Mouse (Mus musculus): Measurements from ENCODE around the gene Lrrc47. TPM values are rescaled to one million over a fixed set of nuclear protein-coding genes. Genes with fewer than 3 reads are reported as not detected.

Lrrc47 gene
- polyA plus RNA-seq (2015; fragmentation: Nextera tagmentation; extraction: Ambion mirVana) = 20.9 and 23.5 TPM in 2 replicates

GRCm38 (mm10) chr4:154011646-154012089, at the start of gene Lrrc47:
Lrrc47 (plus strand) TSS chr4:154011731.
- Histone ChIP-seq H3K27me3 (replicated peaks) (no peaks in the 10 kb centered on the region), H3K4me1 (peaks cover 19% of the 10 kb centered on the region), H3K4me3 (replicated peaks) (peak within 1 kb of the TSS; percentile 98), H3K27ac (peak within 1 kb of the TSS; percentile 40; the same call in 1 of the 2 replicates), H3K36me3 (peaks cover 16% of the 10 kb centered on the region), H3K9ac (peak within 1 kb of the TSS; percentile 97), H3K4me2 (peak within 1 kb of the TSS; percentile 91), H3K9me3 (no peaks in the 10 kb centered on the region)
- peak; percentile 95 for ATAC-seq (ENCODE audit: insufficient read depth, low FRiP score, low read depth)
- whole genome bisulfite sequencing = under 1% methylated on average over 56 of the region's 59 CpGs

GRCm38 (mm10) chr4:153962631-153963030, 48.9 kb upstream of the Lrrc47 start:
- Histone ChIP-seq H3K4me1 (peaks cover 8% of the 10 kb centered on the region; the same call in 1 of the 2 replicates), H3K9ac (no peak overlapping the region), H3K4me3 (replicated peaks) (no peak overlapping the region), H3K36me3 (peaks cover 40% of the 10 kb centered on the region), H3K27ac (no peak overlapping the region), H3K27me3 (replicated peaks) (no peaks in the 10 kb centered on the region), H3K4me2 (no peak overlapping the region), H3K9me3 (no peaks in the 10 kb centered on the region)
- WGBS = 74% methylated on average over 7 of the region's 7 CpGs
- no peak for ATAC-seq (ENCODE audit: insufficient read depth, low FRiP score, low read depth)

- 85% methylated on average over 5 of the region's 5 CpGs for WGBS
- H3K9me3 ChIP-seq = no peaks in the 10 kb centered on the region
- no peaks in the 10 kb centered on the region for H3K4me1 ChIP-seq
- H3K27ac ChIP-seq = no peak overlapping the region
- H3K9ac ChIP-seq = no peak overlapping the region
- H3K27me3 ChIP-seq (replicated peaks) = no peaks in the 10 kb centered on the region
- ATAC-seq (ENCODE audit: insufficient read depth, low FRiP score, low read depth) = no peak
- H3K4me3 ChIP-seq (replicated peaks) = no peak overlapping the region
- no peak overlapping the region for H3K4me2 ChIP-seq
- H3K36me3 ChIP-seq = peaks cover 37% of the 10 kb centered on the region
Observed at GRCm38 (mm10) chr4:153966651-153967050, 44.9 kb upstream of the Lrrc47 start.

- H3K36me3 ChIP-seq = peaks cover 30% of the 10 kb centered on the region
- 90% methylated on average over 2 of the region's 2 CpGs for WGBS
- H3K4me1 ChIP-seq = no peaks in the 10 kb centered on the region
- H3K9ac ChIP-seq = no peak overlapping the region
- H3K27me3 ChIP-seq (replicated peaks) = no peaks in the 10 kb centered on the region
- no peak overlapping the region for H3K4me3 ChIP-seq (replicated peaks)
- no peak overlapping the region for H3K4me2 ChIP-seq
- no peak for ATAC-seq (ENCODE audit: insufficient read depth, low FRiP score, low read depth)
- no peaks in the 10 kb centered on the region for H3K9me3 ChIP-seq
- H3K27ac ChIP-seq = no peak overlapping the region
Observed at GRCm38 (mm10) chr4:153967556-153967955, 44.0 kb upstream of the Lrrc47 start.

- H3K27me3 ChIP-seq (replicated peaks) = no peaks in the 10 kb centered on the region
- H3K4me1 ChIP-seq = no peaks in the 10 kb centered on the region
- H3K9me3 ChIP-seq = no peaks in the 10 kb centered on the region
- peaks cover 27% of the 10 kb centered on the region for H3K36me3 ChIP-seq
- WGBS = 83% methylated on average over 2 of the region's 2 CpGs
- no peak overlapping the region for H3K27ac ChIP-seq
- no peak overlapping the region for H3K4me2 ChIP-seq
- no peak overlapping the region for H3K4me3 ChIP-seq (replicated peaks)
- ATAC-seq (ENCODE audit: insufficient read depth, low FRiP score, low read depth) = no peak
- H3K9ac ChIP-seq = no peak overlapping the region
Observed at GRCm38 (mm10) chr4:153968063-153968462, 43.5 kb upstream of the Lrrc47 start.

GRCm38 (mm10) chr4:153974431-153975291, 36.9 kb upstream of the Lrrc47 start, which contains the start of the genes Dffb and Cep104:
Dffb (minus strand) TSS chr4:153975126.
Cep104 (plus strand) TSS chr4:153975194.
- no peaks in the 10 kb centered on the region for H3K27me3 ChIP-seq (replicated peaks)
- peak; percentile 98 for ATAC-seq (ENCODE audit: insufficient read depth, low FRiP score, low read depth)
- WGBS = under 1% methylated on average over 68 of the region's 68 CpGs
- H3K27ac ChIP-seq = peak within 1 kb of the TSS; percentile 51; the same call in 1 of the 2 replicates
- H3K36me3 ChIP-seq = peaks cover 8% of the 10 kb centered on the region
- peaks cover 13% of the 10 kb centered on the region for H3K4me1 ChIP-seq
- H3K4me3 ChIP-seq (replicated peaks) = peak within 1 kb of the TSS; percentile 98
- H3K4me2 ChIP-seq = peak within 1 kb of the TSS; percentile 94
- no peaks in the 10 kb centered on the region for H3K9me3 ChIP-seq
- H3K9ac ChIP-seq = peak within 1 kb of the TSS; percentile 85

GRCm38 (mm10) chr4:153975292-153975662, 36.3 kb upstream of the Lrrc47 start:
- no peak for ATAC-seq (ENCODE audit: insufficient read depth, low FRiP score, low read depth)
- Histone ChIP-seq H3K27me3 (replicated peaks) (no peaks in the 10 kb centered on the region), H3K9me3 (no peaks in the 10 kb centered on the region), H3K36me3 (peaks cover 14% of the 10 kb centered on the region), H3K4me1 (peaks cover 13% of the 10 kb centered on the region), H3K9ac (peak overlapping the region; percentile 85), H3K27ac (0 out of 2 replicates have a peak overlapping the region, but pooled peaks have one; percentile 51), H3K4me2 (peak overlapping the region; percentile 94), H3K4me3 (replicated peaks) (peak overlapping the region; percentile 98)
- under 1% methylated on average over 33 of the region's 33 CpGs for WGBS

- no peak for ATAC-seq (ENCODE audit: insufficient read depth, low FRiP score, low read depth)
Observed at GRCm38 (mm10) chr4:153975768-153976167, 35.8 kb upstream of the Lrrc47 start.

GRCm38 (mm10) chr4:153979243-153979642, 32.3 kb upstream of the Lrrc47 start:
- peaks cover 36% of the 10 kb centered on the region for H3K36me3 ChIP-seq
- no peak overlapping the region for H3K4me2 ChIP-seq
- 89% methylated on average over 10 of the region's 10 CpGs for WGBS
- no peaks in the 10 kb centered on the region for H3K27me3 ChIP-seq (replicated peaks)
- no peak overlapping the region for H3K9ac ChIP-seq
- no peak overlapping the region for H3K4me3 ChIP-seq (replicated peaks)
- no peaks in the 10 kb centered on the region for H3K9me3 ChIP-seq
- H3K27ac ChIP-seq = no peak overlapping the region
- ATAC-seq (ENCODE audit: insufficient read depth, low FRiP score, low read depth) = no peak
- H3K4me1 ChIP-seq = peaks cover 13% of the 10 kb centered on the region

More at GRCm38 (mm10) chr4:153975768-153976167, 35.8 kb upstream of the Lrrc47 start:
- Histone ChIP-seq H3K4me2 (peak overlapping the region; percentile 94), H3K4me1 (peaks cover 13% of the 10 kb centered on the region), H3K27ac (no peak overlapping the region), H3K4me3 (replicated peaks) (peak overlapping the region; percentile 98), H3K36me3 (peaks cover 16% of the 10 kb centered on the region), H3K9ac (peak overlapping the region; percentile 85; the same call in 1 of the 2 replicates), H3K27me3 (replicated peaks) (no peaks in the 10 kb centered on the region), H3K9me3 (no peaks in the 10 kb centered on the region)
- 35% methylated on average over 6 of the region's 6 CpGs for WGBS

- Histone ChIP-seq H3K4me3 (replicated peaks) (no peak overlapping the region), H3K4me1 (peaks cover 13% of the 10 kb centered on the region), H3K9ac (no peak overlapping the region), H3K36me3 (peaks cover 47% of the 10 kb centered on the region), H3K27ac (no peak overlapping the region), H3K9me3 (no peaks in the 10 kb centered on the region), H3K4me2 (no peak overlapping the region), H3K27me3 (replicated peaks) (no peaks in the 10 kb centered on the region)
- WGBS = 89% methylated on average over 11 of the region's 11 CpGs
- no peak for ATAC-seq (ENCODE audit: insufficient read depth, low FRiP score, low read depth)
Observed at GRCm38 (mm10) chr4:153980470-153980869, 31.1 kb upstream of the Lrrc47 start.

- Histone ChIP-seq H3K4me1 (no peaks in the 10 kb centered on the region), H3K9ac (no peak overlapping the region), H3K4me3 (replicated peaks) (no peak overlapping the region), H3K4me2 (no peak overlapping the region), H3K27ac (no peak overlapping the region), H3K27me3 (replicated peaks) (no peaks in the 10 kb centered on the region), H3K9me3 (no peaks in the 10 kb centered on the region), H3K36me3 (peaks cover 64% of the 10 kb centered on the region)
- no peak for ATAC-seq (ENCODE audit: insufficient read depth, low FRiP score, low read depth)
- 88% methylated on average over 10 of the region's 10 CpGs for WGBS
Observed at GRCm38 (mm10) chr4:153992715-153993114, 18.8 kb upstream of the Lrrc47 start.

GRCm38 (mm10) chr4:153993505-153993904, 18.0 kb upstream of the Lrrc47 start:
- ATAC-seq (ENCODE audit: insufficient read depth, low FRiP score, low read depth) = no peak
- WGBS = 86% methylated on average over 8 of the region's 8 CpGs
- H3K36me3 ChIP-seq = peaks cover 59% of the 10 kb centered on the region

More at GRCm38 (mm10) chr4:153993505-153993904, 18.0 kb upstream of the Lrrc47 start:
- Histone ChIP-seq H3K9ac (no peak overlapping the region), H3K27ac (no peak overlapping the region), H3K9me3 (no peaks in the 10 kb centered on the region), H3K4me3 (replicated peaks) (no peak overlapping the region), H3K4me2 (no peak overlapping the region), H3K4me1 (no peaks in the 10 kb centered on the region), H3K27me3 (replicated peaks) (no peaks in the 10 kb centered on the region)
